Mouse (Mus musculus): ENCODE measurements around the gene Rap1gap2. TPM values are rescaled to one million over a fixed set of nuclear protein-coding genes. Genes with fewer than 3 reads are reported as not detected.
"Not testable (repeated sequence)": the region's sequence is repeated elsewhere in the genome, so short reads cannot be mapped to it uniquely, and the experiment has no call there.

The Rap1gap2 gene
- total RNA-seq, 2 experiments from 2014 or later = 10.8 to 13.2 TPM

- no peak for DNase-seq
Observed at GRCm38 (mm10) chr11:74621974-74622669, 11.4 kb upstream of the Rap1gap2 start.

- no peak for DNase-seq
Observed at GRCm38 (mm10) chr11:74619956-74620300, 9.2 kb upstream of the Rap1gap2 start.

GRCm38 (mm10) chr11:74619201-74619955 is 8.7 kb upstream of the Rap1gap2 start, which contains the start of gene Ccdc92b:
Gene Ccdc92b, plus strand, starts transcription at chr11:74619605.
- peak; percentile 94 for DNase-seq

GRCm38 (mm10) chr11:74615571-74615970 is 4.9 kb upstream of the Rap1gap2 start:
- DNase-seq = no peak

GRCm38 (mm10) chr11:74613428-74613827 is 2.7 kb upstream of the Rap1gap2 start:
- no peak for DNase-seq

- no peak for DNase-seq
Observed at GRCm38 (mm10) chr11:74611437-74611836, 722 bp upstream of the Rap1gap2 start.

GRCm38 (mm10) chr11:74610068-74610467 is 647 bp downstream of the Rap1gap2 start:
- no peak for DNase-seq

- no peak for DNase-seq
Observed at GRCm38 (mm10) chr11:74602286-74602685, 8.4 kb downstream of the Rap1gap2 start.

- DNase-seq = no peak
Observed at GRCm38 (mm10) chr11:74597990-74598337, 12.8 kb downstream of the Rap1gap2 start.

GRCm38 (mm10) chr11:74597283-74597989 is 13.3 kb downstream of the Rap1gap2 start:
- DNase-seq = no peak

GRCm38 (mm10) chr11:74592246-74592645 is 18.5 kb downstream of the Rap1gap2 start:
- peak; percentile 39 for DNase-seq

- DNase-seq = no peak
Observed at GRCm38 (mm10) chr11:74590691-74591090, 20.0 kb downstream of the Rap1gap2 start.

- DNase-seq = no peak
Observed at GRCm38 (mm10) chr11:74590239-74590596, 20.5 kb downstream of the Rap1gap2 start.

GRCm38 (mm10) chr11:74589401-74590238 is 21.1 kb downstream of the Rap1gap2 start:
- DNase-seq = no peak

GRCm38 (mm10) chr11:74586401-74586800 is 24.3 kb downstream of the Rap1gap2 start:
- DNase-seq = no peak

- DNase-seq = peak; percentile 62
Observed at GRCm38 (mm10) chr11:74584946-74585723, 25.6 kb downstream of the Rap1gap2 start.

- DNase-seq = no peak
Observed at GRCm38 (mm10) chr11:74583824-74584349, 26.8 kb downstream of the Rap1gap2 start.

GRCm38 (mm10) chr11:74582464-74582863 is 28.3 kb downstream of the Rap1gap2 start:
- DNase-seq = no peak

GRCm38 (mm10) chr11:74581333-74581732 is 29.4 kb downstream of the Rap1gap2 start:
- not testable (repeated sequence) for DNase-seq

- DNase-seq = no peak
Observed at GRCm38 (mm10) chr11:74577068-74577467, 33.6 kb downstream of the Rap1gap2 start.

- DNase-seq = no peak
Observed at GRCm38 (mm10) chr11:74575940-74576339, 34.8 kb downstream of the Rap1gap2 start.
